ENCODE assay signal across 9 mouse cellular contexts in genomic region chr10:79696129-79696651, GRCm38 (mm10). TPM values are rescaled to one million over a fixed set of nuclear protein-coding genes. Genes with fewer than 3 reads are reported as not detected.
DNase-seq lines count a peak whose midpoint lies in the region; ATAC-seq lines count a peak whose summit lies in the region.
"Had no signal": no experiment of that assay in that cellular context is flagged by ENCODE, and none has a peak within 500 bp of the region (broad histone marks: within the 10 kb centered on the region; RNA-seq: fewer than 3 reads in every experiment).

No protein-coding gene starts in this region.

- H3K27me3 ChIP-seq in kidney, embryonic 14.5 days (ENCODE audit: control insufficient read depth, insufficient read depth, low read length), result no peaks in the 10 kb centered on the region
- H3K27me3 ChIP-seq in embryonic facial prominence, embryonic 12.5 days, result no peaks in the 10 kb centered on the region
- no peaks in the 10 kb centered on the region for H3K27me3 ChIP-seq in intestine, embryonic 15.5 days (replicated peaks)
- H3K27me3 ChIP-seq: liver, embryonic 13.5 days had no signal

- no peaks in the 10 kb centered on the region for H3K36me3 ChIP-seq in kidney, embryonic 14.5 days (ENCODE audit: control insufficient read depth, insufficient read depth, low read length)
- H3K36me3 ChIP-seq in embryonic facial prominence, embryonic 12.5 days, result no peaks in the 10 kb centered on the region
- no peaks in the 10 kb centered on the region for H3K36me3 ChIP-seq in intestine, embryonic 15.5 days
- H3K36me3 ChIP-seq: liver, embryonic 13.5 days had no signal

- ATAC-seq in kidney, embryonic 14.5 days (ENCODE audit: low FRiP score, low TSS enrichment), result no peak
- no peak for ATAC-seq in embryonic facial prominence, embryonic 12.5 days (ENCODE audit: insufficient number of reproducible peaks, insufficient read depth, low FRiP score, low TSS enrichment)
- ATAC-seq in intestine, embryonic 15.5 days, result peak; percentile 84

- peak overlapping the region; percentile 83 for H3K27ac ChIP-seq in kidney, embryonic 14.5 days (ENCODE audit: low read depth, low read length)
- H3K27ac ChIP-seq in embryonic facial prominence, embryonic 12.5 days, result peak overlapping the region; percentile 73
- peak overlapping the region; percentile 87 for H3K27ac ChIP-seq in intestine, embryonic 15.5 days
- H3K27ac ChIP-seq: liver, embryonic 13.5 days had no signal

- H3K4me1 ChIP-seq in kidney, embryonic 14.5 days (ENCODE audit: control insufficient read depth, insufficient read depth, low read length), result peaks cover 14% of the 10 kb centered on the region
- H3K4me1 ChIP-seq in embryonic facial prominence, embryonic 12.5 days, result peaks cover 14% of the 10 kb centered on the region
- H3K4me1 ChIP-seq in intestine, embryonic 15.5 days (replicated peaks), result peaks cover 26% of the 10 kb centered on the region

- 54% methylated on average over 9 of the region's 9 CpGs for WGBS in kidney, embryonic 14.5 days
- WGBS in embryonic facial prominence, embryonic 12.5 days, result 23% methylated on average over 9 of the region's 9 CpGs
- whole genome bisulfite sequencing in intestine, embryonic 15.5 days, result 26% methylated on average over 9 of the region's 9 CpGs

- H3K9me3 ChIP-seq in kidney, embryonic 14.5 days (ENCODE audit: control insufficient read depth, low read length), result peaks cover 2% of the 10 kb centered on the region; the same call in 1 of the 2 replicates
- H3K9me3 ChIP-seq in embryonic facial prominence, embryonic 12.5 days, result peaks cover 5% of the 10 kb centered on the region
- H3K9me3 ChIP-seq in intestine, embryonic 15.5 days, result no peaks in the 10 kb centered on the region

- 0 out of 2 replicates have a peak overlapping the region, but pooled peaks have one; percentile 28 for H3K9ac ChIP-seq in kidney, embryonic 14.5 days (ENCODE audit: low read depth, low read length)
- no peak overlapping the region for H3K9ac ChIP-seq in embryonic facial prominence, embryonic 12.5 days
- H3K9ac ChIP-seq in intestine, embryonic 15.5 days, result peak overlapping the region; percentile 13; the same call in 1 of the 2 replicates
- H3K9ac ChIP-seq: liver, embryonic 13.5 days had no signal

- no peak for DNase-seq in kidney, postnatal 14 days
- peak; percentile 63 for DNase-seq in lung, postnatal 36 days
- no peak for DNase-seq in right cerebral cortex, postnatal 25 days
- DNase-seq in gastrocnemius, adult 8-10 months (ENCODE audit: low spot score in 2 of 2), result no peak
- no peak for DNase-seq in retina, postnatal 1 day
- DNase-seq: liver, embryonic 13.5 days had no signal

- H3K4me3 ChIP-seq in kidney, embryonic 14.5 days (ENCODE audit: low read length), result no peak overlapping the region
- H3K4me3 ChIP-seq in embryonic facial prominence, embryonic 12.5 days, result no peak overlapping the region
- H3K4me3 ChIP-seq in intestine, embryonic 15.5 days (replicated peaks), result no peak overlapping the region
- H3K4me3 ChIP-seq: liver, embryonic 13.5 days had no signal

- H3K4me2 ChIP-seq in kidney, embryonic 14.5 days (replicated peaks; ENCODE audit: low read depth, low read length), result 0 out of 2 replicates have a peak overlapping the region, but pooled peaks have one; percentile 5
- no peak overlapping the region; the same call in 1 of the 2 replicates for H3K4me2 ChIP-seq in embryonic facial prominence, embryonic 12.5 days (replicated peaks)
- peak overlapping the region; percentile 18 for H3K4me2 ChIP-seq in intestine, embryonic 15.5 days (replicated peaks)
- H3K4me2 ChIP-seq: liver, embryonic 13.5 days had no signal

RNA-seq across cellular contexts. Expression of gene Gzmm, which starts 7.4 kb away (rescaled TPM):
- 0.54 and 0.61 TPM in 2 replicates for polyA plus RNA-seq in kidney, embryonic 14.5 days (2014; fragmentation: Nextera tagmentation; extraction: Ambion mirVana)
- 0.55 and 1.5 TPM in 2 replicates for polyA plus RNA-seq in embryonic facial prominence, embryonic 12.5 days (2016; fragmentation: Nextera tagmentation; extraction: Ambion mirVana)
- polyA plus RNA-seq in intestine, embryonic 15.5 days (2015; fragmentation: Nextera tagmentation; extraction: Ambion mirVana), result 0.52 and 0.76 TPM in 2 replicates
- 10 to 100 TPM in 3 of 4 experiments, 1 to 10 TPM in 1; 9.9 to 15.9 (median 10.2) TPM for total RNA-seq in gastrocnemius, adult 8-10 months (2022)

RNA-seq across cellular contexts. Expression of gene Bsg, which starts 8.1 kb away (rescaled TPM):
- polyA plus RNA-seq in kidney, embryonic 14.5 days (2014; fragmentation: Nextera tagmentation; extraction: Ambion mirVana), result 847 and 943 TPM in 2 replicates
- 689 and 691 TPM in 2 replicates for polyA plus RNA-seq in embryonic facial prominence, embryonic 12.5 days (2016; fragmentation: Nextera tagmentation; extraction: Ambion mirVana)
- 1,119 and 1,131 TPM in 2 replicates for polyA plus RNA-seq in intestine, embryonic 15.5 days (2015; fragmentation: Nextera tagmentation; extraction: Ambion mirVana)
- total RNA-seq in gastrocnemius, adult 8-10 months (2022), result 100 to 1,000 TPM; 524 to 920 (median 651) TPM

RNA-seq across cellular contexts. Expression of gene Cdc34, which starts 14.2 kb away (rescaled TPM):
- polyA plus RNA-seq in kidney, embryonic 14.5 days (2014; fragmentation: Nextera tagmentation; extraction: Ambion mirVana), result 105 and 108 TPM in 2 replicates
- 137 and 146 TPM in 2 replicates for polyA plus RNA-seq in embryonic facial prominence, embryonic 12.5 days (2016; fragmentation: Nextera tagmentation; extraction: Ambion mirVana)
- 137 and 144 TPM in 2 replicates for polyA plus RNA-seq in intestine, embryonic 15.5 days (2015; fragmentation: Nextera tagmentation; extraction: Ambion mirVana)
- 100 to 1,000 TPM; 381 to 451 (median 390) TPM for total RNA-seq in gastrocnemius, adult 8-10 months (2022)

RNA-seq across cellular contexts. Expression of gene Hcn2, which starts 20.2 kb away (rescaled TPM):
- 0.11 and 0.14 TPM in 2 replicates for polyA plus RNA-seq in kidney, embryonic 14.5 days (2014; fragmentation: Nextera tagmentation; extraction: Ambion mirVana)
- 0.06 and 0.08 TPM in 2 replicates for polyA plus RNA-seq in embryonic facial prominence, embryonic 12.5 days (2016; fragmentation: Nextera tagmentation; extraction: Ambion mirVana)
- 0.18 and 0.23 TPM in 2 replicates for polyA plus RNA-seq in intestine, embryonic 15.5 days (2015; fragmentation: Nextera tagmentation; extraction: Ambion mirVana)
- total RNA-seq in gastrocnemius, adult 8-10 months (2022), result under 1 TPM; 0.39 to 0.86 (median 0.73) TPM
- polyA plus RNA-seq: liver, embryonic 13.5 days had no signal

RNA-seq across cellular contexts. Expression of gene Tpgs1, which starts 27.0 kb away (rescaled TPM):
- 85.7 and 90.9 TPM in 2 replicates for polyA plus RNA-seq in kidney, embryonic 14.5 days (2014; fragmentation: Nextera tagmentation; extraction: Ambion mirVana)
- polyA plus RNA-seq in embryonic facial prominence, embryonic 12.5 days (2016; fragmentation: Nextera tagmentation; extraction: Ambion mirVana), result 66.1 and 68.6 TPM in 2 replicates
- polyA plus RNA-seq in intestine, embryonic 15.5 days (2015; fragmentation: Nextera tagmentation; extraction: Ambion mirVana), result 62.8 and 63.0 TPM in 2 replicates
- 10 to 100 TPM; 17.6 to 21.1 (median 20.1) TPM for total RNA-seq in gastrocnemius, adult 8-10 months (2022)
